Mouse (Mus musculus): ENCODE data around the gene Des. TPM values are rescaled to one million over a fixed set of nuclear protein-coding genes. Genes with fewer than 3 reads are reported as not detected.

Des gene
- polyA plus RNA-seq, 1 experiment: 152 TPM

DNA sequence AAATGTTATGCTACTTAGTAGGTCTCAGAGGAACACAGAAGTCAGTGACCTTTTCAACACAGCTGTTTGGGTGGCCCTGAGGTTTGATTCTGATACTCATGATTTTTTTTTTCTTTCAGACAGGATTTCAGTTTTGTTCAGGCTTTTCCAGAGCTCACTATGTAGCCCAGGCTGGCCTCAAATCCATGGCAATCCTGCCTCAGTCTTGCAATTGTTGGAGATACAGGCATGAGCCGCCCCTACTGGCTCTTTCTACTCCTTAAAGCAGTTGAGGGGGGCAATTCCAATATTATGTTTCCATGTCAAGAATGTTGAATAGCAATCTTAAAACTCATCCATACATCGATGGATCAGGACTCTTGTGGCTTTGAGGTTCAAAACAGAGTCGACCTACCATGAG lies 41.8 kb upstream of the Des start:
- Histone ChIP-seq H3K36me3 (ENCODE audit: control insufficient read depth, insufficient read depth, low read length) (peaks cover 14% of the 10 kb centered on the region), H3K27me3 (ENCODE audit: control insufficient read depth, insufficient read depth, low read length) (no peaks in the 10 kb centered on the region), H3K27ac (ENCODE audit: insufficient read depth, low read depth, low read length) (no peak overlapping the region), H3K4me3 (ENCODE audit: low read depth, low read length) (no peak overlapping the region), H3K4me1 (ENCODE audit: control insufficient read depth, insufficient read depth, insufficient read length, low read length) (peaks cover 6% of the 10 kb centered on the region; the same call in 1 of the 2 replicates)
- no peak for TF ChIP-seq CTCF (IDR thresholded peaks at IDR 0.05; ENCODE audit: extremely low read depth, insufficient read length, insufficient replicate concordance, low read depth, low read length)
- no peak for TF ChIP-seq POLR2A (IDR thresholded peaks at IDR 0.05; ENCODE audit: low read depth, low read length)
- WGBS: 62% methylated on average over 3 of the region's 3 CpGs

DNA sequence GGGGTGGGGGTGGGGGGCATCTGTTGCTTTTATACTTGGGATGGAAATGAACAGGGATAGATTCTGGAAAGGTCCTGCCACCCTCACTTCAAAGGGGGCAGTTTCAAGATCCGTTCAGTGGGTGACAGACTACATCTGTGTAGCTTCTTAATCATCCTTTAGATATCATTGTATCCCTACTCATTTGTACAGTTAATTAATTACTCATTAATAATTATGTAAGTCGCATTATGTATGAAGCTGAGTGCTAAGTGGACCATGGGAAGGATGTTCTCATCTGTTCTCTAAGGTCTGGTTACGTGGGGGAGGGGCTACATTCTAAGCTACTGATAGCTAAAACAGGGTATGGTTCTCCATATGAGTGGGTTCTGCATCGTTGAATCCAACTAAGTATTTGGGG lies 41.4 kb upstream of the Des start:
- no peaks in the 10 kb centered on the region for H3K27me3 ChIP-seq (ENCODE audit: control insufficient read depth, insufficient read depth, low read length)
- H3K36me3 ChIP-seq (ENCODE audit: control insufficient read depth, insufficient read depth, low read length): peaks cover 10% of the 10 kb centered on the region
- no peak overlapping the region for H3K4me3 ChIP-seq (ENCODE audit: low read depth, low read length)
- H3K4me1 ChIP-seq (ENCODE audit: control insufficient read depth, insufficient read depth, insufficient read length, low read length): peaks cover 6% of the 10 kb centered on the region; the same call in 1 of the 2 replicates
- WGBS: 74% methylated on average over 4 of the region's 4 CpGs
- TF ChIP-seq CTCF (IDR thresholded peaks at IDR 0.05; ENCODE audit: extremely low read depth, insufficient read length, insufficient replicate concordance, low read depth, low read length) (no peak), POLR2A (IDR thresholded peaks at IDR 0.05; ENCODE audit: low read depth, low read length) (no peak)
- no peak overlapping the region for H3K27ac ChIP-seq (ENCODE audit: insufficient read depth, low read depth, low read length)

DNA sequence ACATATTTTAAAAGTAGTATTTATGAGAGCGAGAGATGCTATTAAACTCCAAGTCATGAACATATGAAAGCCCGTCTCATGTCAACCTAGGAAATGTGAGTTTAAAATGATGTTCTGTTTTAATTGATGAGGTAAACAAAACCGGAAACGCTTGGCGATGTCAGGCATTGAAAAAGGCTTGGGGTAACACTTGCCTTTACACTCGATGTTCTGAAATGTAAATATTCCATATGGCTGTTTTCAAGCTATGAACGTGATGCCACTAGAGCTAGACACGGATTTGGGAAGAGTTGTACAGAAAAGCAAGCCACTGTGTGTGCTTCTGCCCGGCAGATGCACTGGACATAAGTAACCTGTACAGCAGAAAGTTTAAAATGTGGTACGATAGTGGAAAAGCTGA lies 41.0 kb upstream of the Des start:
- Histone ChIP-seq H3K36me3 (ENCODE audit: control insufficient read depth, insufficient read depth, low read length) (peaks cover 8% of the 10 kb centered on the region), H3K27me3 (ENCODE audit: control insufficient read depth, insufficient read depth, low read length) (no peaks in the 10 kb centered on the region), H3K4me3 (ENCODE audit: low read depth, low read length) (no peak overlapping the region), H3K27ac (ENCODE audit: insufficient read depth, low read depth, low read length) (no peak overlapping the region), H3K4me1 (ENCODE audit: control insufficient read depth, insufficient read depth, insufficient read length, low read length) (peaks cover 6% of the 10 kb centered on the region; the same call in 1 of the 2 replicates)
- 84% methylated on average over 10 of the region's 10 CpGs for WGBS
- TF ChIP-seq CTCF (IDR thresholded peaks at IDR 0.05; ENCODE audit: extremely low read depth, insufficient read length, insufficient replicate concordance, low read depth, low read length) (no peak), POLR2A (IDR thresholded peaks at IDR 0.05; ENCODE audit: low read depth, low read length) (no peak)

DNA sequence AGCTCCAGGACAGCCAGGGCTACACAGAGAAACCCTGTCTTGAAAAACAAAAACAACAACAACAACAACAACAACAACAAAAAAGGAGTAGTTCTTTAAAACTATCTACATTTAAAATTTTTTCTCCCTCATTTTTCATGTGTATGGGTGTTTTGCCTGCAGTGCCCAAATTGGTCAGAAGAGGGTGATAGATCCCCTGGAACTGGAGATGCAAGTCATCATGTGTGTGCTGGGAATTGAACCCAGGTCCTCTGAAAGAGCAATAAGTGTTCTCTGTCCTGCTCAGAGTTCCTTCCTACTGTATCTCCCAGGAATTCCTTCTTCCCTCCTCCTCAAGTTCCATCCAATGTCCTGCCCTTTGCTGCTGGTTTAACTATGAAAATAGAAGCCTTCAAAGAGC lies 32.7 kb upstream of the Des start:
- peaks cover 2% of the 10 kb centered on the region; the same call in 1 of the 2 replicates for H3K4me1 ChIP-seq (ENCODE audit: control insufficient read depth, insufficient read depth, insufficient read length, low read length)
- no peak overlapping the region for H3K4me3 ChIP-seq (ENCODE audit: low read depth, low read length)
- H3K27ac ChIP-seq (ENCODE audit: insufficient read depth, low read depth, low read length): no peak overlapping the region
- no peaks in the 10 kb centered on the region for H3K36me3 ChIP-seq (ENCODE audit: control insufficient read depth, insufficient read depth, low read length)
- H3K27me3 ChIP-seq (ENCODE audit: control insufficient read depth, insufficient read depth, low read length): no peaks in the 10 kb centered on the region
- TF ChIP-seq CTCF (IDR thresholded peaks at IDR 0.05; ENCODE audit: extremely low read depth, insufficient read length, insufficient replicate concordance, low read depth, low read length): no peak
- no peak for TF ChIP-seq POLR2A (IDR thresholded peaks at IDR 0.05; ENCODE audit: low read depth, low read length)

DNA sequence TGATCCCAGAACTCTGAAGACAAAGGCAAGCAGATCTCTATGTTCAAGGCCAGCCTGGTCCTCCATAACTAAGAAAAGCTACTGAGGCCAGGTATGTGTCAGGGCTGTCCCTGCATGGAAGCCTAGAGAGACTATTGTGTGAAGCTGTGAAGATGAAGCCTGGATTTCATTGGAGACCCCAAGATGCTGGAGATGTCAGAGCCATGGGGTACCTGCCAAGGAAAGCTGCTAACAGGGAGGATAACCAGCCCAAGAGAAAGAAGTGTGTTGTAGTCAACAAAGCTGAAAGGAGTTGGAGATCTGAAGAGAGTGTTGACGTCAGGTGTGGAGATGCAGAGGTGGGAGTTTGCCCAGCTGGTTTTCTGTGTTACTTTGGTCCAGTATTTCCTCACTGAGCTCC lies 28.9 kb upstream of the Des start:
- Histone ChIP-seq H3K27me3 (ENCODE audit: control insufficient read depth, insufficient read depth, low read length) (no peaks in the 10 kb centered on the region), H3K4me1 (ENCODE audit: control insufficient read depth, insufficient read depth, insufficient read length, low read length) (peaks cover 3% of the 10 kb centered on the region; the same call in 1 of the 2 replicates), H3K36me3 (ENCODE audit: control insufficient read depth, insufficient read depth, low read length) (no peaks in the 10 kb centered on the region), H3K27ac (ENCODE audit: insufficient read depth, low read depth, low read length) (no peak overlapping the region), H3K4me3 (ENCODE audit: low read depth, low read length) (no peak overlapping the region)
- 74% methylated on average over 1 of the region's 1 CpGs for WGBS
- no peak for TF ChIP-seq CTCF (IDR thresholded peaks at IDR 0.05; ENCODE audit: extremely low read depth, insufficient read length, insufficient replicate concordance, low read depth, low read length)
- TF ChIP-seq POLR2A (IDR thresholded peaks at IDR 0.05; ENCODE audit: low read depth, low read length): no peak

DNA sequence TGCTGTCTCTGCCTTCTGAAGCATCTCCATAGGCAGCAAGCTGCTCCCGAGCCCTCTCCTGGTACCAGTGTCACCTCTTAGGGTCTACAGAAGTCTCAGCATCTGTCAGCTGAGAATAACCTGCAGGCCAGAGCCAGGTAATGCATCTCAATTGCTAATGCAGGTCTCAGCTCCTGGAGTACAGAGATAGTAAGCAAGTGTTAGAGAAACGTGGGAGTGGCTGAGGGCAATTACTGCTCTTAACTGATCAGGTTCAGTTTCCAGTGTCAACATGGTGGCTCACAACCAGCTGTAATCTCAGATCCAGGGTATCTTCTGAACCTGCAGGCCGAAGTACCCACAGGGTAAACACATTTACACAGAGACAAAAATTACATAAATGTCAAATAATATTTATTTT lies 23.7 kb upstream of the Des start:
- no peak overlapping the region for H3K27ac ChIP-seq (ENCODE audit: insufficient read depth, low read depth, low read length)

DNA sequence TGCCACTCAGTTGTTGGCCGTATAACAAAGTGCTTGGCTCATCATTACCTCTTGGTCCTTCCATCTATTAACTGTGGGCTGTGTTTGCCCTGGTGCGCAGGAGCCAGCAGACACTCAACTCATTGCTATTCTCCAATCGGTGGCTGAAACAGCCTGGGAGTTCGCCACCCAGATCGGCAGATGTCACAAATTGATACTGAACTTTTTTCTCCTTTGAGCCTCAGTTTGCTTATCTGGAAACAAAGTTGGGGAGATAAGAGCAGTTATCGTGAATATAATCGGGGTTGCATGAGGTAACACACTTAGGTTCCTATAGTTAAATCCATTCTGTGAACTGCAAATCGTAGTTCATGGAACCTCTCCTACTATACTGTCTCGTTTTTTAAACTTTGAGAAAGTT lies 23.0 kb upstream of the Des start:
- WGBS: 44% methylated on average over 9 of the region's 9 CpGs
- Histone ChIP-seq H3K27ac (ENCODE audit: insufficient read depth, low read depth, low read length) (no peak overlapping the region), H3K4me1 (ENCODE audit: control insufficient read depth, insufficient read depth, insufficient read length, low read length) (peaks cover 18% of the 10 kb centered on the region), H3K4me3 (ENCODE audit: low read depth, low read length) (no peak overlapping the region), H3K27me3 (ENCODE audit: control insufficient read depth, insufficient read depth, low read length) (no peaks in the 10 kb centered on the region), H3K36me3 (ENCODE audit: control insufficient read depth, insufficient read depth, low read length) (no peaks in the 10 kb centered on the region)
- TF ChIP-seq POLR2A (IDR thresholded peaks at IDR 0.05; ENCODE audit: low read depth, low read length): no peak
- no peak for TF ChIP-seq CTCF (IDR thresholded peaks at IDR 0.05; ENCODE audit: extremely low read depth, insufficient read length, insufficient replicate concordance, low read depth, low read length)

More for the DNA sequence above, 23.7 kb upstream of the Des start:
- WGBS: 33% methylated on average over 3 of the region's 3 CpGs
- Histone ChIP-seq H3K36me3 (ENCODE audit: control insufficient read depth, insufficient read depth, low read length) (no peaks in the 10 kb centered on the region), H3K4me3 (ENCODE audit: low read depth, low read length) (no peak overlapping the region), H3K27me3 (ENCODE audit: control insufficient read depth, insufficient read depth, low read length) (no peaks in the 10 kb centered on the region), H3K4me1 (ENCODE audit: control insufficient read depth, insufficient read depth, insufficient read length, low read length) (peaks cover 18% of the 10 kb centered on the region)
- no peak for TF ChIP-seq POLR2A (IDR thresholded peaks at IDR 0.05; ENCODE audit: low read depth, low read length)
- TF ChIP-seq CTCF (IDR thresholded peaks at IDR 0.05; ENCODE audit: extremely low read depth, insufficient read length, insufficient replicate concordance, low read depth, low read length): peak; percentile 48; the same call in 1 of the 2 replicates

Data from small intestine, adult 2 months (tissue).